Mouse (Mus musculus): ENCODE data around the gene Triap1.

GRCm38 (mm10) chr5:115317645-115318328 lies 23.2 kb upstream of the Triap1 start:
- TF ChIP-seq CTCF (IDR thresholded peaks at IDR 0.05; ENCODE audit: extremely low read depth, insufficient read depth, low read length) (no peak), POLR2A (IDR thresholded peaks at IDR 0.05; ENCODE audit: extremely low read depth, insufficient read depth, low read length) (no peak)
